Mouse (Mus musculus) layer of hippocampus, adult 6 months (tissue): Measurements from ENCODE around the gene Rpl11. TPM values are rescaled to one million over a fixed set of nuclear protein-coding genes. Genes with fewer than 3 reads are reported as not detected.

Experiments used
- long read RNA-seq, 2 experiments: library from polyadenylated mRNA; unstranded; transcript quantifications; one replicate each; pipeline ENCODE4 v2.0.0; 2019 to 2020
- polyA plus RNA-seq: library from polyadenylated mRNA; unstranded; fragments of <200 nt; fragmentation: Nextera tagmentation; gene quantifications from 2 replicates; pipeline ENCODE4 v1.2.3, GENCODE M21; 2021

Rpl11 gene
- 1,225 and 1,420 TPM in 2 replicates for polyA plus RNA-seq
- long read RNA-seq, experiment 1, transcript Rpl11-202 (5 exons, 807 nt), result minor isoform, 15 of 723 reads
- long read RNA-seq, experiment 1, transcript Rpl11-201 (6 exons, 833 nt), result major isoform, 673 of 723 reads
- long read RNA-seq, experiment 1, partial matches to known transcripts, result 12 of 723 reads
- long read RNA-seq, experiment 1, other reads (novel, unspliced or antisense), result 23 of 723 reads
- long read RNA-seq, experiment 2, transcript Rpl11-201 (6 exons, 833 nt), result major isoform, 48 of 54 reads
- long read RNA-seq, experiment 2, partial matches to known transcripts, result 0 of 54 reads
- long read RNA-seq, experiment 2, other reads (novel, unspliced or antisense), result 4 of 54 reads

GRCm38 (mm10) chr4:136053247-136053596, at the start of gene Rpl11:
Gene Rpl11 (minus strand): TSS chr4:136053428.

GRCm38 (mm10) chr4:136021549-136022047, 31.6 kb downstream of the Rpl11 start, which contains the start of gene Eloa:
Gene Eloa (minus strand): TSS chr4:136021763.

GRCm38 (mm10) chr4:135986943-135987710, 66.1 kb downstream of the Rpl11 start, which contains the start of gene Pithd1:
Gene Pithd1 (minus strand): TSS chr4:135987264.

Other genes starting within 250 kb of the Rpl11 start
- 45.7 and 54.8 TPM in 2 replicates for gene Srsf10, start 197.7 kb downstream of the Rpl11 start, polyA plus RNA-seq
- gene Pnrc2, start 179.6 kb downstream of the Rpl11 start, polyA plus RNA-seq, result 41.8 and 60.3 TPM in 2 replicates
- gene Cnr2, start 158.0 kb downstream of the Rpl11 start, polyA plus RNA-seq, result 0.04 and 0.16 TPM in 2 replicates
- 62.6 and 88.8 TPM in 2 replicates for gene Fuca1, start 132.7 kb downstream of the Rpl11 start, polyA plus RNA-seq
- gene Hmgcl, start 107.0 kb downstream of the Rpl11 start, polyA plus RNA-seq, result 89.8 and 92.4 TPM in 2 replicates
- 14.0 and 14.2 TPM in 2 replicates for gene Gale, start 89.7 kb downstream of the Rpl11 start, polyA plus RNA-seq
- gene Lypla2, start 80.8 kb downstream of the Rpl11 start, polyA plus RNA-seq, result 49.0 and 59.9 TPM in 2 replicates
- gene Pithd1, start 66.2 kb downstream of the Rpl11 start, polyA plus RNA-seq, result 161 and 175 TPM in 2 replicates
- gene Eloa, start 31.7 kb downstream of the Rpl11 start, polyA plus RNA-seq, result 8.5 and 9.6 TPM in 2 replicates
- gene Id3, start 90.1 kb upstream of the Rpl11 start, polyA plus RNA-seq, result 122 and 159 TPM in 2 replicates
- gene E2f2, start 119.0 kb upstream of the Rpl11 start, polyA plus RNA-seq, result 0.23 and 0.25 TPM in 2 replicates
- gene Asap3, start 152.9 kb upstream of the Rpl11 start, polyA plus RNA-seq, result 0.44 TPM in 2 replicates
- gene Tcea3, start 194.3 kb upstream of the Rpl11 start, polyA plus RNA-seq, result 1.3 and 4.7 TPM in 2 replicates
- 8.8 and 9.9 TPM in 2 replicates for gene Zfp46, start 231.3 kb upstream of the Rpl11 start, polyA plus RNA-seq